Mouse (Mus musculus) hematopoietic stem cell, adult 5-6 weeks (primary cell): ENCODE results near the gene Bfar. TPM values are rescaled to one million over a fixed set of nuclear protein-coding genes. Genes with fewer than 3 reads are reported as not detected.
A peak's percentile ranks its signal among the peaks of the same experiment; 100 is the strongest.
"Not testable (repeated sequence)": the region's sequence is repeated elsewhere in the genome, so short reads cannot be mapped to it uniquely, and the experiment has no call there.

Experiments used
- ATAC-seq, 2 experiments: fragments of 125-278 bp in 1 of 2; replicated peaks in 1 of 2; 2 replicates each; pipeline ENCODE4 v1.8.0; 2016 to 2017; ENCODE audit warnings: inconsistent platforms in 2 of 2, mild to moderate bottlenecking in 2 of 2, moderate number of reproducible peaks in 2 of 2, low read depth in 1 of 2, moderate TSS enrichment in 1 of 2; ENCODE audit not compliant: low FRiP score in 2 of 2, poor library complexity in 2 of 2, severe bottlenecking in 2 of 2, insufficient read depth in 1 of 2, low TSS enrichment in 1 of 2
- total RNA-seq: library from RNA; stranded (forward); fragments of 172-1452, 232-1000 nt; gene quantifications from 2 replicates; pipeline ENCODE4 v1.2.3, GENCODE M21; 2017

The Bfar gene
- total RNA-seq, 1 experiment from 2014 or later: 83.0 TPM

DNA sequence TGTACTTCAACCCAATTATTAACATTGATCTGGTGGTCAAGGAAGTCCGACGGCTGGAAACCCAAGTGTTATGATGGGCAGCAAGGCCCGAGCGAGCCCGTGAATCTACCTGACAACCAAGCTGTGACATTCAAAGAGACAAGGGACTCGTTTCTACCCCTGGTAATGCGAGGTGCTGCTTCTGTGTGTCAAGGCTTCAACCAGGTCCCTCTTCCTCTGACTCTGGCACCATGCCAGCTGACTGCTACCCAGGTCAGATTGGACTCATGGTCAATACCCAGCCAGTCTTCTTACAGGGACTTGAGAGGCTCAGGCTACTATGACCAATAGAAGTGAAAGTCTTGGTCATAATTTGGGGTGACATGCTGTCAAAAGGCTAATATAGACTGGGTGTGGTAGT, 30.5 kb downstream of the Bfar start:
- ATAC-seq: no peak

DNA sequence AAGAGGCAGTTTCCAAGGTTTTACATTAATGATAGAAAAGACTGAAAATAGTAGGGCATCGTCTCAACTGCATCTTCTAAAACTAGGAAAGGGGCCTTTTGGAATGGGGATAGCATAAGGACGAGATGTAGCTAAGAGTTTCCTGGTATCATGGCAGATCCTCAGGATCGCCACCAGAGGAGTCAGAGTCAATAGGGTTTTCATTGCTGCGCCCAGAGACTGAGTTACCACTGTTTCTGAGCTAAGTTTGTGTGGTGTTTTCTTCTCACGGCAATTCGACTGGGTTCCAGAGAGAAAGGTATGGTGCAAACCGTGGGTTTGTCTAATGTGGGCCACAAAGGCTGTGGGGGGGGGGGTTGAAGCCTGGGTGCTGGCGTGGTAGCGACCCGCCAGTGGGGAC, 33.0 kb downstream of the Bfar start:
- no peak for ATAC-seq

DNA sequence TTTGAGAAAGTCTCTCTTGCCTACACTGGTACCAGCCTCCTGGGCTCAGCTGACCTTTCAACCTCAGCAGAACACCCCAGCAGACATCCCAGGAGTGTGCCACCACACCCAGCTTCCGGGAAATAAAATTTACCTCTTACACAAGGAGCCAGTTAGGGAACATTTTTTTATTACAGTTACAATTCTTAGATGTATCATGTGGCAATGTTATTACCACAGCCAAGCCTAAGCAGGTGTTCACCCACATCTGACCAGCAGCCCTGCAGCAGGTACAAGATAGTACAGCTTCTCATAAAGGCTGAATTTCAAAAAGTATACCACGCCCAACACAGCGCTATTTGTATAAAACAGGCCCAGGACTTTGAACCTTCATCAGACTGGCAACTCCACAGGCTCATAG, 43.3 kb downstream of the Bfar start:
- ATAC-seq: no peak

DNA sequence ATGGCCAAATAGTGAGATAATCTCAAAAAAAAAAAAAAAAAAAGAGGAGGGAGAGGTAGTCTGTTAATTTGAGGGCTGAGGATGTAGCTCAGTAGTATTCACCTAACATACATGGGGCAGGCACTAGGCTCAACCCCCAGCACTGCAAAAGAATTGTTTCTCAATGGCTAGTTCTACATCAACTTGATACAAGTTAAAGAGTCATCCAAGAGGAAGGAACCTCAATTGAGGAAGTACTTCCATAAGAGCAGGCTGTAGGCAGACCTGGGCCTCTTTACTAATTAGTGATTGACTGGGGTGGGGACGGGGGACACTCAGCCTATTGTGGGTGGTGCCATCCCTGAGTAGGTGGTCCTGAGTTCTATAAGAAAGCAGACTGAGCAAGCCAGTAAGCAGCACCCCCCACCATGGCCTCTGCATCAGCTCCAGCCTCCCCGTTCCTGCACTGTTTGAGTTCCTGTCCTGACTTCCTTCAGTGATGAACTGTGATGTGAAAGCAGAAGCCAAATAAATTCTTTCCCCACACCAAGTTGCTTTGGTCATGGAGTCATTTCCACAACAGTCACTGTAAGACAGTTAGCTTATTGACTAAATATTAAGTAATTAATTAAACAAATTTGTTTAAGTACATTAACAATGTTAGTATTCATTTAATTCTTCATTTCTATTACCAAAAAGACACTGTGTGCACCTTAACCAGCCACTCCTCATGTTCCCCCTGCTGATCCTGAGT, 45.3 kb downstream of the Bfar start:
- ATAC-seq: peak in 1 of 2 experiments; percentile 62; a peak in 2 of 4 replicates

DNA sequence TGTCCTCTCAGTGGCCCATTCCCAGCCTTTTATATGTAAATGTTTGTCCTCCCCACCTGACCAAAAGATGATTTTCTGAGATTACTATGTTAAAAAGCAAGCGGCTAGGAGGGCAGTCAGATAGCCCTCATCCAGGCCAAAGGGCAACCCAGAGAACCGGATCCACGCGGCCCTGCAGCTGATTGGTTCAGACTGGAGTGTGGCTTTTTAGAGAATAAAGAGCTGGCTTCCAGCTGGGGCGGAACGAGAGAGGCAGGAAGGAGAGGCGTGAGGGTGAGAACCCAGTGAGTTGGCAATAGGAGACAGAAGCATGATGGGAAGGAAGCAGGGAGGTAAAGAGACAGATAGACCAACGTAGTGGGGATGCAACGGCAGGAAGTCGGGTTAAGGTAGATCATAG, 51.3 kb downstream of the Bfar start:
- ATAC-seq: no peak

DNA sequence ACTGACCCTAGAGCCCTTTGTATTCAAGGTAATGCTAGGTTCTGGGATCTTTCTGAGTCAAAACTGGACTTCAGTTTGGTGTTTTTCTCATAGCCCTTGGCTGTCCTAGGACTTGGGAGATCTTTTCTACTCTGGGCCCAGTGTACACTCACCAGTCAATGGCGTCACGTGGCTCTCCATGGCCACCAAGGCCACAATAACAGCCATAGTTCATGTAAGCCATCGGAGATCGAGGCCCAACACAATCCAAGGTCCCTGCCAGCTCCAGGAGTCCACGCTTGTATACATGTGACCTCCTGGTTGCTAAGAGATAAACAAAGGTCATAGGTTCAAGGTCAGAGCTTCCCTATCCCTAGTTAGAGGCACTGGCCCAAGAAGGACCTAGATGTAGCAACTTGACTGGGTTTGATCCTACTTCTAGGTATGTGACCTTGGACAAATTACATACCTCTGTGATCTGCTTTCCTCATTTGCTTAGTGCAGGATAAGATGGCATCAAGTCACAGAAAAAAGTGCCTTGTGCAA, 56.2 kb downstream of the Bfar start:
- ATAC-seq: no peak

DNA sequence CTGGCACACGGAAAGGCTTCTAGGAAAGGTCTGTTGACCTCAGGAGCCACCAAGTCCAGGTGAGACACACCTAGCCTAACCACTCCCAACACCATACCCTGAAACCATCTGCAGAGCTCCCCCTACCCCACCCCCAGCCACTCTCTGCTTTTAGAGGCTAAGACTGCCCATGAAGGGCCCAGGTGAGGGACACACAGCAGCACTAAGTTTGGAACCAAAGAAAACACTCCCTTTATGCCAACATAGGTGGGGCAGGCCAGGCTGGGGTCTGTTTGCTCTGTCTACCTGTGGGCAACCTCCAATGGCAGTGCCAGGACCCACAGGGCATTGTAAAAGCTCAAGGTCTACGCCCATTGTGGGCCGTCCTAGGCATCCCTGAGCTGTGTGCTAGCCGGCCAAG, 57.8 kb downstream of the Bfar start:
- ATAC-seq: no peak

DNA sequence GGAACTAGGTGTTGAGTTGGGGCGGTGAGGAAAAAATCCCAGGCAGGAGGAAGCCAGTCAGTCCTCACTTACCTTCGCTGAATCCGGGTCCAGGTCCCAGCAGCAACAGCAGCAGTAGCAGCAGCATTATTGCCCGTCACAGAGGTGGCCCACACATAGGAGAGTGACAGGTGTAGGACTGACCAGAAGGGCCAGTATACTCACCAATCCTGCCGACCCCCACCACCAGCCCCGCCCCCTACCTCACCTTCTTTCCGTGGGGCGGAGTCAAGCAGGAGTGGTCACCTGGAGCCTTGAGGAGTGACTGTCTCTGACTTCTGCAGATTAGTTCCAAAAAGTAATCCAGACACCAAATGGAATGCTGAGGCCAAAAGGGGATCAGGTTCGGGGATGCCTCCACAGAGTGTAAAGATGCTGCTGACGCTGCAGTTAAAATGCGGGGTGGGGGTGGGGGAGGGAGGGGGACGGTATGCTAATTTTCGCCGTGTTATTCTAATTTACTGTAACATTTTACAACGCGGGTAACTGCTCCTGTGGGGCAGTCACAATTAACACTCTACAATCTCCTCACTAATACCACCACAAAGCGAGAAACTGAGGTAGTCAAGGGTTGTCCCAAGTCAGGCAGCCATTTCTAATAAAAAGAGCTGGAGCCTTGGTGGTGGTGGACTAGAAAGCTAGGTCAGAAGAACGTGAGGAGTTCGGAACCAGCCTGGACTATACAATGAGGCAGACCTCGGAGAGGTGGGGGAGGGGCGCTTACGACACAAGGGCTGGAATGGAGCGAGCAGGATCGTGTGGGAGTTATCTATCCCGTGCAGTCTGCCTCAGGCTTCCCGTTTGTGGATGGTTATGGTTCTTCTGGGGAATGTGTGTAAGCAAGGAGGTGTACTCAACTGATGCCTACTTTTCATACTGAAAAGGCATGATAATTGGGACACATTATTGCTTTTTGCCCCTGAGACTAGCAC, 58.9 kb downstream of the Bfar start, which contains the start of gene Pla2g10:
TSS of gene Pla2g10 (minus strand) at position 699 of the 971 bp plus-strand sequence.
- no peak for ATAC-seq

DNA sequence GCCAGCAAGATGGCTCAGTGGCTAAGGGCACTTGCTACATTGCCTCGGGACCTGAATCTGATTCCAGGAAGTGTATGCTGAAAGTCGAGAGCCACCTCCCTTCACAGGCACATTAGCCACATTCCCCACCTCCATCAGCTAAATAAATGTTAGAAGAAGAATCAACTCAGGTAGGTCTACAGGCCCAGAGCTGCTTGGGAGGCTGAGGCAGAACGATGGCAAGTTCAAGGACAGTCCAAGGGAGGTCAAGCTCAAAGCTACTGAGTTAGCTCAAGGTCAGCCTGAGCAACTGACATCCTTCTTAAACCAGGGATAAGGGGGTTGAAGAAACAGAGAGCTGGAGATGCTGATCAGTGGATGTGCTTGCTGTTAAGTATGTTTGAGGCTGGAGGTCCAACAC, 61.1 kb downstream of the Bfar start:
- ATAC-seq: no peak

DNA sequence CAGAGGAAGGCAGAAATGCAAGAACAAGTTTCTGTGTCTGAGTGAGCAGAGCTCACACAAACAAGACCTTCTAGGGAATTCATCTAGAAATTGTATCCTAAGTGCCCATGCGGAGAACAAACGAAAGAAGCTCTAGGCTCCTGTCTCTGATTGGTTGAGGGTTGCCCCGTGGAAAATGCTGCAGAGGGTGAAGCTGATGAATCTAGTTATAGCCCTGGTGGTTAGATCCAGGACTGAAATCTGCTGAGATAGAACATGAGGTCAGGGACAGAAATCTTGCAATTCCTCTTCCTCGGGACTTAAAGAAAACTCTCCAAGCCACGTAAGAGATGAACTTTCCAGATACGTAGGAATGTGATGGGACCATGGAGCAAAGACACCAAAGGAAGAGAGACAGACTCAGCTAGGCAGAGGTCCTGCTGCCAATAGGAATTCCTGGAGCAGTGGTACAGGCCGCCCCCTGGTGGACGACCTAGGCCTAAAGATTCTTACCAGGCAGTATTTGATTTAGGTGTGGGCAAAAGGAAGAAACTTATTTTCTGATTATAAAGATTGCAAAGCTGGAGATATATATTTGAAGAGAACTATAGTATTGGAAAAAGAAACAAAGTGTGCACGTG, 62.0 kb downstream of the Bfar start:
- peak; percentile 51 to 53 for ATAC-seq

DNA sequence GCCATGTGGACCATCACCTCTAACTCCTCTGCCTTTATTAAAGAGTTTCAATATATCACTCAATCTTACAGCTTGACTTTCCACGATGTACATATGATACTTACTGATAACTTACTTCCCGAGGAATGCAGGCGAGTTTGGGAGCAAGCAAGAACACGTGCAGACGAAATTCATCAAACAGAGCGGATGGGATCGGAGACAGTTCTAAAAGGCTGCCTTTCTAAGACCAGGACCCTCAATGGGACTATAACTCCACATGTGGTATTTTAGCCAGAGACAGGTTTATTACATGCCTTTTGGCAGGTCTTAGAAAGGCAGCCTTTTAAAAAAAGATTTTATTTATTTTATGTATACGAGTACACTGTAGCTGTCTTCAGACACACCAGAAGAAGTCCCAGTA, 64.3 kb downstream of the Bfar start:
- ATAC-seq: no peak

DNA sequence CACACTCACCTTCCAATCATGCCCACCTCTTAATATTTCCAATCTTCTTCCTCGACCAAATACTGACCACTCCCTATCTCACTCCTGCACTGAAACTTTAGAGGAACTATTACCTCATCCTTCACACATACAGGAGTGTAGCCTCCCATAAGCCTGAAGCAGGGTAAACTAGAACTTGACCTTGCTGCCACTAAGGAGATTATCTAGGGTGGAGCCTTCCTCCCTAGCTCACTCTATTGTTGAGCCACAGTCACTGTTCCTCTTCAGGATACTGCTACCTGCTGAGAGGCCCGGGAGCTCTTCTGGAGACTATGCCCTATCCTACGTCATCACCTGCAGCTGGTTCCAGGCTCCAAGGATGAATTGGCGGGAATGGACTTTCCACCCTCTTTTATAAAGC, 67.4 kb downstream of the Bfar start:
- not testable (repeated sequence) for ATAC-seq

DNA sequence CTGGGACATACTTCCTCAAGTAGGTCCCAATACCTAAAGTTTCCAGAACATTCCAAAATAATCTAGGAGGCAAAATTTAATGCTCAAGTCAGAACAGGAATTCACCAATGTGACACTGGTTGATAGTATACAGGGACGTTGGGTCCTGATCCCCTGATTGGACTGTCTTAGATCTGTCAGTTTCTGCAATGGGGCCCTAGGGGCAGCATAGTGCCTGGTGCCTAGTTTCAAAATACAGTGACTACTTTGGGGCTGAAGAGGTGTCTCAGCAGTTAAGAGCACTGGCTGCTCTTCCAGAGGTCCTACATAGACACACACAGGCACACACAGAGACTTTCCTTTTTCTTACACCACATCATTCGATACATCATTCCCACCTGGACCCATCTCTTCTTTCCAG, 69.2 kb downstream of the Bfar start:
- ATAC-seq: no peak

DNA sequence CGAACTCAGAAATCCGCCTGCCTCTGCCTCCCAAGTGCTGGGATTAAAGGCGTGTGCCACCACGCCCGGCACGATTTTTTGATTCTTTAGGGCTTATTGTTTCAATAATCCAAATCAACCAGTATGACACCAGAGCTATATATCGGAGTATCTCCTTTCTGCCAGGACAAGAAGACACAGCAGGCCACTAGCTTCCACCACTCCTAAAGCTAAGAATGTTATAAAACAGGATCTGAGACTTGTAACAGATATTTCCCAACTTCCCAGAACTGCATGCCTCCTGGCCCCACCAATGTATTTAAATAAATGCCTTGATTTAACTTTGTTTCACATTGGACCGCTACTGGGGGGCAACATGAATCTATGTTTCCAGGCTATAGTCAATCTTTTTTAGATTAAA, 76.0 kb downstream of the Bfar start:
- ATAC-seq: no peak

DNA sequence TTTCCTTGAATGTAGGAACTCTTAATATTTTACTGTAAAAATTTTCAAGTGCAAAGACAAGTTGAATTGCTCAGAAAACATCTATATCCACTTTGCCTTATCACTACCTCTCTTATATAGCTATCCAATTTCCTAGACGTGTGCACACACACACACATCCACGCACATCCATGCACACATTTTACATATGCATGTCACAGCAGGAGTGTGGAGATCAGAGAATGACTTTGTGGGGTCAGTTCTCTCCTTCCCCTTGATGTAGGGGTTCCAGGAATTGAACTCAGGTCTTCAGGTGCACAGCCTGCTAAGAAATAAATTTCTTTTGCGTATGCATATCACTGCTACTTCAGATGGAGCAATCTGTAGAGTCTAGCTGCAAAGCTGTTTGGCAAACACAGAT, 76.5 kb downstream of the Bfar start:
- no peak for ATAC-seq

DNA sequence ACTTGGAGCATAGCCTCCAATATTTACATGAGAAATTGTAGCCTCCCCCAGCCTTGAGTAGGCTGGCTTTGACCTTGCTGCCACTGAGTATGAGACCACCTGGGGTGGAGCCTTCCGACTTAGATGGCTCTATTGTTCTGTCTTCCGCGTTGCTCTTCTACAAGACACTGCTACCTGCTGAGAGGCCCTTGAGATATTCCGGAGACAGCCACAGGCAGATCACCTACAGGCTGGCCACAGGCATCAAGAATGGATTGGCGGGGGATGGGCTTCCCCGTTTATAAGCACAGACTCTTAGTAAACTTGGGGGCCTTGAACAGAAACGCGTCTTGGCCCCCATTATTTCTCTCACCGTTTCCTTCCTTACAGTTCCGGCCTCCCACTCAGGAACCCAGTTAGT, 77.2 kb downstream of the Bfar start:
- not testable (repeated sequence) for ATAC-seq

DNA sequence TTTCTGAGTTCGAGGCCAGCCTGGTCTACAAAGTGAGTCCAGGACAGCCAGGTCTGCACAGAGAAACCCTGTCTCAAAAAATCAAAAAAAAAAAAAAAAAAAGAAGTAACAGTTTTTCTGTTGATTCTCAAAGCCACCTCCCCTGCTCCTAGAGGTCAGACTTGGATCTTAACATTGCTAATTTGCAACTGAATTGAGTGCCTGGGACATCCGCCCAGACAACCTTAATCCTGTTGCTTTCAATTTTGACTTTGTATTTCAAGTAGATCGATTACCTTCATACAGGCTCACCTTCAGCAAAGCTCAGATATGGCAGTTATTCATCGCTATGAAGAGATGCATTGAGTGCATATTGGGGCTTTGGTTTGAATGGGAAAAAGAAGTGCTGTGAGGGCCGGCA, 77.6 kb downstream of the Bfar start:
- no peak for ATAC-seq

DNA sequence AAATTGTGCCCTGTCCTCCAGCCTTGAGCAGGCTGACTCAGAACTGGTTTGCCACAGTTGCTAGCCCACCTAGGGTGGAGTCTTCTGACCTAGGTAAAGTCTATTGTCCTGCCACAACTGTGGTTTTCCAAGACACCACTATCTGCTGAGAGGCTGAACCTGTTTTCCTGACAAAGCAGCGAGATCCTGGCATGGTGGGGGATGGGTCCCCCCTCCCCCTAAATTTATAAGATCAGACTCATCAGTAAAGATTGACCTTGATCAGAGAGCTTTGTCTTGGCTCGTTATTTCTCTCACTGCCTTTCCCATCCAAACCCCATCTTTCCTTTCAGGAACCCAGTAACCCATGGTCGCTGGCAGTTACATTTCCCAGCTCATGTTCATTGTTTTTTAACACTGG, 78.3 kb downstream of the Bfar start:
- no peak for ATAC-seq
